Mouse (Mus musculus) left cerebral cortex, postnatal 10 days (tissue): Measurements from ENCODE around the gene Gm14685. TPM values are rescaled to one million over a fixed set of nuclear protein-coding genes. Genes with fewer than 3 reads are reported as not detected.
"Not testable (repeated sequence)": the region's sequence is repeated elsewhere in the genome, so short reads cannot be mapped to it uniquely, and the experiment has no call there.

Experiments
- DNase-seq, 2 experiments: peaks; one replicate each; pipeline ENCODE4 v3.0.0; 2021 to 2022; ENCODE audit warnings: low spot score in 2 of 2, mixed read lengths in 1 of 2; ENCODE audit errors: extremely low spot score in 1 of 2
- intact Hi-C: fragments of 180-260 bp; cut with DNase I; formaldehyde crosslinking; loops from one replicate; pipeline ENCODE4 v1.15.1; 2025
- total RNA-seq, 2 experiments: library from RNA; stranded (reverse); gene quantifications; 2 replicates each; pipeline ENCODE4 v1.2.3; 2021

Gene Gm14685
- total RNA-seq, result 1 to 10 TPM; 1.5 to 1.9 TPM

GRCm38 (mm10) chrX:73116747-73117146, at the start of gene Gm14685:
TSS of gene Gm14685 (plus strand) at chrX:73117047.
- DNase-seq, intact Hi-C loops: not testable (repeated sequence)

- DNase-seq, intact Hi-C loops: not testable (repeated sequence)
Measured at GRCm38 (mm10) chrX:73082267-73083055, 34.4 kb upstream of the Gm14685 start, which contains the start of gene Xlr4a. TSS of gene Xlr4a (minus strand) at chrX:73082478.

- intact Hi-C loops, DNase-seq: not testable (repeated sequence)
Measured at GRCm38 (mm10) chrX:73096941-73097508, 19.8 kb upstream of the Gm14685 start, which contains the start of gene Xlr3a. TSS of gene Xlr3a (minus strand) at chrX:73097095.

GRCm38 (mm10) chrX:73122859-73123829, 6.3 kb downstream of the Gm14685 start:
- intact Hi-C loops, DNase-seq: not testable (repeated sequence)

DNA sequence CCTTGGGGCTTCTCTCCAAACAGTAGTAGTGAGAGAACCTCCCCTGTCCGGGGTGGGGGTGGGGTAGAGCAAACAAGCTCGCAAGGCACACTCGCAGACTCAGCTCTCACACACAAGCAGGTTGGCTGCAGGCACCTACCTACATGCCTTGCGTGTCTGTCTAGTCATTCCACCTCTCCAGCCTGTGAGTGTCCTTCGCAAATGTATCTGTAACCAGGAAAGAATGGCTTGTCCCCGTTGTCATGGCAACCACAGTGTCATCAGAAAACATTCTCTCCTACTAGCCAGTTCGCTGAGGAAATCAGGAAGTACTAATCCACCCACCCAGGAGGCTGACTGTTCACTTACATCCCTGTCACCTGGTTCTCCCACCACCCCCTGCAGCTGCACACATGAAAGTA, 26.4 kb downstream of the Gm14685 start:
- DNase-seq, intact Hi-C loops: not testable (repeated sequence)

- DNase-seq, intact Hi-C loops: not testable (repeated sequence)
Measured at GRCm38 (mm10) chrX:73148496-73148895, 31.6 kb downstream of the Gm14685 start, which contains the start of gene Xlr5b. TSS of gene Xlr5b (plus strand) at chrX:73148796.

DNA sequence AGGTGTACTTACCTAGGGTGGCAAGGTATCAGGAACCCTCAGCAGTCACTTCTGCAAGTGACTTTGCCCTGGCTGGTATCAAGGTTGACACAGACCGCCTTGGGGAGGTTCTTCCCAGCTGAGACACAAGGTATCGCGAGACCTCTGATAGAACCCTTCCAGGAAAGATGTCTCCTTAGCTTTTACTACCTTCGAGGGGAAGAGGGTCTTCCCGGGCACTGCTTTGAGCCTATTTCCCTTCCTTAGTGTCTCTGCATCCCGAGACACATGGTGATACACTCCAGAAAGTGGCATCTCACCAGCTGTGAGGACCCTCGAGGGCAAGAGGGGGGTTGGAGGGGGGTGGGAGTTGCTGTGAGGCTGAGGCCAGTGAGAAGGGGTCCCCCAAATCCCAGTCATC, 32.5 kb downstream of the Gm14685 start, which contains the start of gene DXBay18:
DXBay18 (minus strand) TSS at position 101 of the 400 bp plus-strand sequence.
- intact Hi-C loops, DNase-seq: not testable (repeated sequence)

DNA sequence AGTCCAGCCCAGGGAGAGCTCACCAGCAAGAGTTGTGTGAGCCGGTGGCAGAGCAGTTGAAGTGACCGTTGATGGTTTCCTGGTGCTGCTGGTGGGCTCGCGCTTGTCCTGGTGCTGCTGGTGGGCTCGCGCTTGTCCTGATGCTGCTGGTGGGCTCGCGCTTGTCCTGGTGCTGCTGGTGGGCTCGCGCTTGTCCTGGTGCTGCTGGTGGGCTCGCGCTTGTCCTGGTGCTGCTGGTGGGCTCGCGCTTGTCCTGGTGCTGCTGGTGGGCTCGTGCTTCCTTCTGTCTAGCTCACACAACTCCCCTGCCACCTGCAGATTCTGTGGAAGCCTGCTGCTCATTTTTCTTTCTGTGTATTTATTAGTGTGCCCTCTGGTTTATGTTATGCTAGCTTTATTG, 60.0 kb downstream of the Gm14685 start, which contains the start of gene Spin2d:
Spin2d (minus strand) TSS at position 101 of the 400 bp plus-strand sequence.
- DNase-seq, intact Hi-C loops: not testable (repeated sequence)

Other genes starting within 250 kb of the Gm14685 start
- 10 to 100 TPM; 54.1 to 55.2 TPM for gene Cetn2, start 198.6 kb upstream of the Gm14685 start, total RNA-seq
- gene Nsdhl, start 198.5 kb upstream of the Gm14685 start, total RNA-seq, result 10 to 100 TPM; 47.7 to 52.7 TPM
- 1 to 10 TPM in 1 of 2 experiments, under 1 TPM in 1; 0.90 to 1.0 TPM for gene Zfp185, start 129.7 kb upstream of the Gm14685 start, total RNA-seq
- under 1 TPM; 0.41 to 0.59 TPM for gene Pnma5, start 79.9 kb upstream of the Gm14685 start, total RNA-seq
- 10 to 100 TPM; 28.7 to 30.8 TPM for gene Pnma3, start 52.3 kb upstream of the Gm14685 start, total RNA-seq
- gene Xlr4a, start 34.6 kb upstream of the Gm14685 start, total RNA-seq, result under 1 TPM in 1 of 2 experiments, not detected in 1; 0.91 TPM
- 1 to 10 TPM in 1 of 2 experiments, under 1 TPM in 1; 0.51 to 4.8 TPM for gene Xlr3a, start 20.0 kb upstream of the Gm14685 start, total RNA-seq
- gene Xlr5b, start 31.7 kb downstream of the Gm14685 start, total RNA-seq, result not detected
- 1 to 10 TPM in 1 of 2 experiments, under 1 TPM in 1; 0.91 to 1.4 TPM for gene DXBay18, start 32.4 kb downstream of the Gm14685 start, total RNA-seq
- gene Spin2d, start 59.9 kb downstream of the Gm14685 start, total RNA-seq, result not detected
- gene Xlr3b, start 75.2 kb downstream of the Gm14685 start, total RNA-seq, result 1 to 10 TPM; 1.2 to 9.8 TPM
- 1 to 10 TPM in 1 of 2 experiments, under 1 TPM in 1; 0.45 to 1.1 TPM for gene Xlr4b, start 97.3 kb downstream of the Gm14685 start, total RNA-seq
- 10 to 100 TPM; 14.3 to 15.1 TPM for gene F8a, start 111.2 kb downstream of the Gm14685 start, total RNA-seq
- under 1 TPM in 1 of 2 experiments, not detected in 1; 0.90 TPM for gene Xlr4c, start 126.1 kb downstream of the Gm14685 start, total RNA-seq
- not detected for gene Xlr3c, start 148.3 kb downstream of the Gm14685 start, total RNA-seq
- not detected for gene Xlr5a, start 175.9 kb downstream of the Gm14685 start, total RNA-seq
- gene Xlr5c, start 175.9 kb downstream of the Gm14685 start, total RNA-seq, result not detected
- not detected for gene Gm45015, start 219.8 kb downstream of the Gm14685 start, total RNA-seq
- 10 to 100 TPM; 16.8 to 17.5 TPM for gene Zfp275, start 225.6 kb downstream of the Gm14685 start, total RNA-seq